Mouse (Mus musculus) olfactory bulb, adult 2 months (tissue): Measurements from ENCODE around the gene Hoxd9.

ENCODE experiments used
- CTCF ChIP-seq: fragments of 200-500 bp; IDR thresholded peaks from 2 replicates; pipeline ENCODE4 v1.5.1; 2012; ENCODE audit warnings: low read depth, mild to moderate bottlenecking, low read length, moderate library complexity; ENCODE audit not compliant: insufficient read depth
- POLR2A ChIP-seq: fragments of 200-500 bp; IDR thresholded peaks from 2 replicates; pipeline ENCODE4 v1.6.1; 2012; ENCODE audit warnings: mild to moderate bottlenecking, low read depth, low read length, moderate library complexity; ENCODE audit not compliant: insufficient read depth

- TF ChIP-seq CTCF: no peak
- TF ChIP-seq POLR2A: no peak
Measured at GRCm38 (mm10) chr2:74740311-74741091, 43.0 kb downstream of the Hoxd9 start.
